Mouse (Mus musculus) cerebral cortex, adult 2 months (tissue): ENCODE results near the gene Zfp687.

Experiments
- WGBS: fragments of 180-500 bp; shearing (Covaris S2); methylation state at CpG from one replicate; pipeline ENCODE4 v1.1.7; 2018; 5-methylcytosine and 5-hydroxymethylcytosine counted together

The Zfp687 gene

GRCm38 (mm10) chr3:95015337-95015872 lies at the start of gene Zfp687:
Gene Zfp687, minus strand, starts transcription at chr3:95015448.
- under 1% methylated on average over 37 of the region's 37 CpGs for WGBS

GRCm38 (mm10) chr3:95063741-95064140 lies 48.5 kb upstream of the Zfp687 start:
- 96% methylated on average over 4 of the region's 4 CpGs for WGBS

- WGBS = 57% methylated on average over 8 of the region's 8 CpGs
Observed at GRCm38 (mm10) chr3:95058078-95058477, 42.8 kb upstream of the Zfp687 start.

- WGBS = 81% methylated on average over 7 of the region's 7 CpGs
Observed at GRCm38 (mm10) chr3:95056275-95056674, 41.0 kb upstream of the Zfp687 start.

- 31% methylated on average over 10 of the region's 10 CpGs for WGBS
Observed at GRCm38 (mm10) chr3:95054481-95055260, 39.4 kb upstream of the Zfp687 start.

GRCm38 (mm10) chr3:95053701-95054100 lies 38.5 kb upstream of the Zfp687 start:
- 44% methylated on average over 3 of the region's 3 CpGs for WGBS

- WGBS = 30% methylated on average over 1 of the region's 1 CpGs
Observed at GRCm38 (mm10) chr3:95052959-95053358, 37.7 kb upstream of the Zfp687 start.

GRCm38 (mm10) chr3:95047914-95048313 lies 32.7 kb upstream of the Zfp687 start:
- WGBS = 67% methylated on average over 3 of the region's 3 CpGs

- WGBS = 89% methylated on average over 11 of the region's 11 CpGs
Observed at GRCm38 (mm10) chr3:95046462-95047057, 31.3 kb upstream of the Zfp687 start.

- 72% methylated on average over 6 of the region's 6 CpGs for WGBS
Observed at GRCm38 (mm10) chr3:95043251-95043650, 28.0 kb upstream of the Zfp687 start.

- 18% methylated on average over 7 of the region's 7 CpGs for WGBS
Observed at GRCm38 (mm10) chr3:95042838-95043229, 27.6 kb upstream of the Zfp687 start.

- WGBS = under 1% methylated on average over 36 of the region's 36 CpGs
Observed at GRCm38 (mm10) chr3:95042166-95042837, 27.1 kb upstream of the Zfp687 start, which contains the start of gene Psmd4. Gene Psmd4, minus strand, starts transcription at chr3:95042614.

- 13% methylated on average over 3 of the region's 3 CpGs for WGBS
Observed at GRCm38 (mm10) chr3:95041625-95042024, 26.4 kb upstream of the Zfp687 start.

GRCm38 (mm10) chr3:95029953-95030352 lies 14.7 kb upstream of the Zfp687 start:
- WGBS = 66% methylated on average over 3 of the region's 3 CpGs

GRCm38 (mm10) chr3:95029291-95029827 lies 14.1 kb upstream of the Zfp687 start:
- WGBS = 77% methylated on average over 3 of the region's 3 CpGs

GRCm38 (mm10) chr3:95028603-95029002 lies 13.4 kb upstream of the Zfp687 start:
- WGBS = 73% methylated on average over 3 of the region's 3 CpGs

GRCm38 (mm10) chr3:95027701-95028100 lies 12.5 kb upstream of the Zfp687 start:
- 36% methylated on average over 5 of the region's 5 CpGs for WGBS

- WGBS = 45% methylated on average over 5 of the region's 5 CpGs
Observed at GRCm38 (mm10) chr3:95027057-95027645, 11.9 kb upstream of the Zfp687 start.

- 65% methylated on average over 5 of the region's 5 CpGs for WGBS
Observed at GRCm38 (mm10) chr3:95025202-95025601, 10.0 kb upstream of the Zfp687 start.

GRCm38 (mm10) chr3:95024551-95024950 lies 9.3 kb upstream of the Zfp687 start:
- WGBS = 8% methylated on average over 11 of the region's 11 CpGs

GRCm38 (mm10) chr3:95020956-95021355 lies 5.7 kb upstream of the Zfp687 start:
- WGBS = 94% methylated on average over 5 of the region's 5 CpGs

GRCm38 (mm10) chr3:95018741-95019140 lies 3.5 kb upstream of the Zfp687 start:
- WGBS = 83% methylated on average over 2 of the region's 2 CpGs
